Mouse (Mus musculus) spleen, adult 2 months (tissue): Measurements from ENCODE around the gene Adrb1.

Experiments
- CTCF ChIP-seq: fragments of 200-500 bp; IDR thresholded peaks from 2 replicates; pipeline ENCODE4 v1.5.1; 2011; ENCODE audit warnings: mild to moderate bottlenecking, inconsistent platforms; ENCODE audit not compliant: insufficient read depth, insufficient read length, insufficient replicate concordance; ENCODE audit errors: extremely low read depth
- POLR2A ChIP-seq: fragments of 200-500 bp; IDR thresholded peaks from 2 replicates; pipeline ENCODE4 v1.6.1; 2011; ENCODE audit warnings: low read depth, low read length, inconsistent platforms

DNA sequence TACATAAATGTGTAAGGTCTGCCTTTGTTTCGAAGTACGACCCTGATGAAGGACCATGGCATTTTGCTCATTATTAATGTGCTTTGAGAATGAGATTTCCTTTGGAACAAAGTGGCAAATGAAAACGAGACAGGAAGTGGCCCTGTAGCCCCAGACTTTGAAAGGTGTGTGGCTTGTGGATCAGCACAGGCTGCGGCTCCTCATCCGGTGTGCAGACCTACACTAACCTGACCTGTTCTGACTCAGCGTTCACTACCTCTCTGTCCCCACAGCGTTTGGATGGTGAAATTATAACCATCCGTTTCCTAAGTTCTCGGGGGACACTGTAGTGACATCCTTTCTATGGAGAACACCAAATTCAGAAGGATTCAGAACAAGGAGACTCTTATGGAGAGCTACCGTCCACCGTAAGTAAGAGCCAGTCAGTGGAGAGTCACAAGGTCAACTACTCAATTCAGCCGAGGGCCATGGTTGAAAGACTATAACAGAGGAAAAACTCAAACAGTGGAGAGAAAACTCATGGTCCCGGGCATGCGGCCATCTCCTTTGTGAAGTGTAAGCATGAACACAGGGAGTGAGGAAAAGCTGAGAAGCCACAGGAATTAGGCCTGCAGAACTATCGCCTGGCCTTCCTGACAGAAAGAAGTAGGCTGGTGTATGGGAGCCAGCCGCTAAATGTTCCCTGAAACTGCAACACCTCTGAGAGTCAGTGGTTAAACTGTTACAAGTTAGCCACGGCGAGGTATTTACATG, 42.6 kb upstream of the Adrb1 start:
- TF ChIP-seq CTCF (no peak), POLR2A (no peak)
